Mouse (Mus musculus): ENCODE data around the gene Sertad2. TPM values are rescaled to one million over a fixed set of nuclear protein-coding genes. Genes with fewer than 3 reads are reported as not detected.

The Sertad2 gene
- polyA plus RNA-seq, 1 experiment: 24.9 TPM

- Histone ChIP-seq H3K36me3 (ENCODE audit: control insufficient read depth, insufficient read depth, low read length) (no peaks in the 10 kb centered on the region), H3K27ac (ENCODE audit: insufficient read depth, low read depth, low read length) (no peak overlapping the region), H3K4me3 (ENCODE audit: insufficient read depth, low read depth, low read length) (no peak overlapping the region), H3K27me3 (replicated peaks; ENCODE audit: control insufficient read depth, insufficient read depth, low read length) (no peaks in the 10 kb centered on the region), H3K4me1 (ENCODE audit: control insufficient read depth, insufficient read depth, low read length) (no peaks in the 10 kb centered on the region)
- WGBS: 53% methylated on average over 2 of the region's 2 CpGs
- peak; percentile 87 for DNase-seq
- no peak for TF ChIP-seq CTCF (conservative IDR thresholded peaks at IDR 0.05; ENCODE audit: insufficient read depth, insufficient read length, low read depth, low read length)
- TF ChIP-seq POLR2A (IDR thresholded peaks at IDR 0.05; ENCODE audit: low read depth, low read length): no peak
Observed at GRCm38 (mm10) chr11:20521321-20521720, 21.7 kb upstream of the Sertad2 start.

- 55% methylated on average over 4 of the region's 4 CpGs for WGBS
- no peaks in the 10 kb centered on the region for H3K27me3 ChIP-seq (replicated peaks; ENCODE audit: control insufficient read depth, insufficient read depth, low read length)
Observed at GRCm38 (mm10) chr11:20522750-20523149, 20.3 kb upstream of the Sertad2 start.

GRCm38 (mm10) chr11:20524435-20524834 lies 18.6 kb upstream of the Sertad2 start:
- TF ChIP-seq CTCF (conservative IDR thresholded peaks at IDR 0.05; ENCODE audit: insufficient read depth, insufficient read length, low read depth, low read length): no peak
- no peak for TF ChIP-seq POLR2A (IDR thresholded peaks at IDR 0.05; ENCODE audit: low read depth, low read length)
- WGBS: 100% methylated on average over 1 of the region's 1 CpGs
- H3K27me3 ChIP-seq (replicated peaks; ENCODE audit: control insufficient read depth, insufficient read depth, low read length): no peaks in the 10 kb centered on the region
- H3K27ac ChIP-seq (ENCODE audit: insufficient read depth, low read depth, low read length): no peak overlapping the region
- no peak for DNase-seq
- no peaks in the 10 kb centered on the region for H3K4me1 ChIP-seq (ENCODE audit: control insufficient read depth, insufficient read depth, low read length)
- no peaks in the 10 kb centered on the region for H3K36me3 ChIP-seq (ENCODE audit: control insufficient read depth, insufficient read depth, low read length)
- no peak overlapping the region for H3K4me3 ChIP-seq (ENCODE audit: insufficient read depth, low read depth, low read length)

More at GRCm38 (mm10) chr11:20522750-20523149, 20.3 kb upstream of the Sertad2 start:
- no peak overlapping the region for H3K27ac ChIP-seq (ENCODE audit: insufficient read depth, low read depth, low read length)
- H3K4me1 ChIP-seq (ENCODE audit: control insufficient read depth, insufficient read depth, low read length): no peaks in the 10 kb centered on the region
- DNase-seq: no peak
- TF ChIP-seq POLR2A (IDR thresholded peaks at IDR 0.05; ENCODE audit: low read depth, low read length) (no peak), CTCF (conservative IDR thresholded peaks at IDR 0.05; ENCODE audit: insufficient read depth, insufficient read length, low read depth, low read length) (no peak)
- no peaks in the 10 kb centered on the region for H3K36me3 ChIP-seq (ENCODE audit: control insufficient read depth, insufficient read depth, low read length)
- H3K4me3 ChIP-seq (ENCODE audit: insufficient read depth, low read depth, low read length): no peak overlapping the region

- TF ChIP-seq CTCF (conservative IDR thresholded peaks at IDR 0.05; ENCODE audit: insufficient read depth, insufficient read length, low read depth, low read length) (no peak), POLR2A (IDR thresholded peaks at IDR 0.05; ENCODE audit: low read depth, low read length) (no peak)
- Histone ChIP-seq H3K4me1 (ENCODE audit: control insufficient read depth, insufficient read depth, low read length) (no peaks in the 10 kb centered on the region), H3K36me3 (ENCODE audit: control insufficient read depth, insufficient read depth, low read length) (no peaks in the 10 kb centered on the region), H3K4me3 (ENCODE audit: insufficient read depth, low read depth, low read length) (no peak overlapping the region), H3K27me3 (replicated peaks; ENCODE audit: control insufficient read depth, insufficient read depth, low read length) (no peaks in the 10 kb centered on the region), H3K27ac (ENCODE audit: insufficient read depth, low read depth, low read length) (no peak overlapping the region)
- DNase-seq: no peak
- WGBS: 64% methylated on average over 8 of the region's 8 CpGs
Observed at GRCm38 (mm10) chr11:20525909-20526308, 17.1 kb upstream of the Sertad2 start.

GRCm38 (mm10) chr11:20527901-20528300 lies 15.2 kb upstream of the Sertad2 start:
- DNase-seq: no peak
- Histone ChIP-seq H3K27me3 (replicated peaks; ENCODE audit: control insufficient read depth, insufficient read depth, low read length) (no peaks in the 10 kb centered on the region), H3K36me3 (ENCODE audit: control insufficient read depth, insufficient read depth, low read length) (no peaks in the 10 kb centered on the region), H3K4me3 (ENCODE audit: insufficient read depth, low read depth, low read length) (no peak overlapping the region), H3K27ac (ENCODE audit: insufficient read depth, low read depth, low read length) (no peak overlapping the region), H3K4me1 (ENCODE audit: control insufficient read depth, insufficient read depth, low read length) (no peaks in the 10 kb centered on the region)
- 100% methylated on average over 3 of the region's 3 CpGs for WGBS
- TF ChIP-seq CTCF (conservative IDR thresholded peaks at IDR 0.05; ENCODE audit: insufficient read depth, insufficient read length, low read depth, low read length): no peak
- no peak for TF ChIP-seq POLR2A (IDR thresholded peaks at IDR 0.05; ENCODE audit: low read depth, low read length)

GRCm38 (mm10) chr11:20531682-20531991 lies 11.4 kb upstream of the Sertad2 start:
- no peak overlapping the region for H3K27ac ChIP-seq (ENCODE audit: insufficient read depth, low read depth, low read length)
- H3K36me3 ChIP-seq (ENCODE audit: control insufficient read depth, insufficient read depth, low read length): no peaks in the 10 kb centered on the region
- H3K27me3 ChIP-seq (replicated peaks; ENCODE audit: control insufficient read depth, insufficient read depth, low read length): no peaks in the 10 kb centered on the region
- no peaks in the 10 kb centered on the region for H3K4me1 ChIP-seq (ENCODE audit: control insufficient read depth, insufficient read depth, low read length)
- DNase-seq: no peak
- TF ChIP-seq CTCF (conservative IDR thresholded peaks at IDR 0.05; ENCODE audit: insufficient read depth, insufficient read length, low read depth, low read length): no peak
- TF ChIP-seq POLR2A (IDR thresholded peaks at IDR 0.05; ENCODE audit: low read depth, low read length): no peak
- 24% methylated on average over 1 of the region's 1 CpGs for WGBS
- peak overlapping the region; percentile 76; the same call in 1 of the 2 replicates for H3K4me3 ChIP-seq (ENCODE audit: insufficient read depth, low read depth, low read length)

- H3K27me3 ChIP-seq (replicated peaks; ENCODE audit: control insufficient read depth, insufficient read depth, low read length): no peaks in the 10 kb centered on the region
- TF ChIP-seq CTCF (conservative IDR thresholded peaks at IDR 0.05; ENCODE audit: insufficient read depth, insufficient read length, low read depth, low read length) (no peak), POLR2A (IDR thresholded peaks at IDR 0.05; ENCODE audit: low read depth, low read length) (no peak)
- DNase-seq: peak; percentile 72
- 1% methylated on average over 40 of the region's 42 CpGs for WGBS
- no peaks in the 10 kb centered on the region for H3K36me3 ChIP-seq (ENCODE audit: control insufficient read depth, insufficient read depth, low read length)
- H3K4me1 ChIP-seq (ENCODE audit: control insufficient read depth, insufficient read depth, low read length): no peaks in the 10 kb centered on the region
- peak overlapping the region; percentile 64 for H3K27ac ChIP-seq (ENCODE audit: insufficient read depth, low read depth, low read length)
- peak overlapping the region; percentile 76 for H3K4me3 ChIP-seq (ENCODE audit: insufficient read depth, low read depth, low read length)
Observed at GRCm38 (mm10) chr11:20531992-20532881, 10.8 kb upstream of the Sertad2 start.

Measured in kidney, adult 2 months (tissue).